Mouse (Mus musculus) lung, adult 10 weeks (tissue): ENCODE data around the gene Polr1c. TPM values are rescaled to one million over a fixed set of nuclear protein-coding genes. Genes with fewer than 3 reads are reported as not detected.

Experiments used
- polyA plus RNA-seq: library from polyadenylated mRNA; stranded (reverse); fragments of 350-450 nt; fragmentation: Illumina TruSeq; extraction: RNeasy Lipid Tissue Mini Kit (QIAGEN cat#74804); gene quantifications from one replicate; pipeline ENCODE4 v1.2.3, GENCODE M21; 2014; ENCODE audit warnings: low read depth, low replicate concordance; ENCODE audit not compliant: insufficient read depth

Polr1c gene
- 50.4 TPM for polyA plus RNA-seq

GRCm38 (mm10) chr17:46247512-46248188 lies at the start of gene Polr1c, which contains the start of gene Yipf3:
Polr1c (minus strand) TSS chr17:46248054.
Yipf3 (plus strand) TSS chr17:46248080.

DNA sequence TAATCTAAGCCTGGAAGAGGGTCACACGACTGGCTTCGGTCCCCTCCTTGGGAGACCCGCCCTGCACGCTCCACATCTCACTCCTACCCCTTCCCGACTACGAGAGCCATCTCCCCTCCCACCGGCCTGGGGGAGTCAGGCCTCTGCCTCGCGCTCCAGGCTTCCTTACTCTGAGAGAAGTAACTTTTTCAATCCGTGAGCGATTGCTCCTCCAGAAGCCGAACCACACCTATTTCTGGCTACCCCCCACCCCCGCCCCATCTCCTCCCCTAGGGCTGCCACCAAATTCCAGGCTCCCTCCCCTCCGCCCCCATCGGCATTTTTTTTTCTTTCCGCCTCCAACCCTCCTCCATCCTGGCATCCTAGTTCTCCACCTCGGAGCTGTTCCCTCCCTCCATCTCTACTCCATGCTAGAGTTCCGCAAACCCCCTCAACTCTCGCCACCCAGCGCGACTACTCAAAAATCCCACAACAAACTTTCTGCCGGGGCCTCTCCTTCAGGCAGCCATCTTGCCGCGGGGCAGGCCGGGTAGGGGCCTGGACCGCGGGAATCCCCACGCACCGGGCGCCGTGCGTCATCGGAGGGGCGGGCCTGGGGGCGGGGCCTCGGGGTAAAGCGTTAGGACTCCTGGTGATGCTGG lies 34.7 kb upstream of the Polr1c start, which contains the start of gene Tjap1:
Tjap1 (minus strand) TSS at position 544 of the 641 bp plus-strand sequence.

DNA sequence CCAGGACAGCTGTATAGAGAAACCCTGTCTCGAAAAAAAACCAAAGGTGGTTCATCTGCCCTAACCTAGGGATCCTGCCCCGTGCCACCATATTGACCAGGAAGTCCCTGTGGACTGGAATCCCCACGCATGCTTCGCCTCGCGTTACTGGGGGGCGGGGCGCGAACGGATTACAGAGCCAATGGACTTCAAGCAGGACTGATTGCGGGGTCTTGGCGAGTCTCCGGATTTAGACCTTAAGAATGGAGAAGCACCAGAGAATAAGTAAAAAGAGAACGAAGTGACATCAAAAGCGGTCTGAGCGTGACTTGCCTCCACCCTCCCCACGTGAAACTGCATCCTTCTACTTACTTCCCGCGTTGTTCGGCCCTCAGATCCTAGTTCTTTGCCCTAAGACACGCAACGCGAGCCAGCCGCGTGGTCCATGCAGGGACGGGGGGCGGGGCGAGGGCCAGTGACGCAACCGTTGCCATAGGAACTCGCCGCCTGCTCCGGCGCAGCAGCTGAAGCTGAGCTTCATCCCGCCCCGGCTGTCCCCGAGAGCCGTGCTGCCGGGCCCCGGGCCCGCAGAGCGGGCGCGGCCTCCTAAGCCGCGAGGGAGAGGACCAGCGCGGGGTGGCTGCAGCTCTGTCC lies 5.7 kb upstream of the Polr1c start, which contains the start of gene Lrrc73:
Lrrc73 (plus strand) TSS at position 80 of the 633 bp plus-strand sequence.

DNA sequence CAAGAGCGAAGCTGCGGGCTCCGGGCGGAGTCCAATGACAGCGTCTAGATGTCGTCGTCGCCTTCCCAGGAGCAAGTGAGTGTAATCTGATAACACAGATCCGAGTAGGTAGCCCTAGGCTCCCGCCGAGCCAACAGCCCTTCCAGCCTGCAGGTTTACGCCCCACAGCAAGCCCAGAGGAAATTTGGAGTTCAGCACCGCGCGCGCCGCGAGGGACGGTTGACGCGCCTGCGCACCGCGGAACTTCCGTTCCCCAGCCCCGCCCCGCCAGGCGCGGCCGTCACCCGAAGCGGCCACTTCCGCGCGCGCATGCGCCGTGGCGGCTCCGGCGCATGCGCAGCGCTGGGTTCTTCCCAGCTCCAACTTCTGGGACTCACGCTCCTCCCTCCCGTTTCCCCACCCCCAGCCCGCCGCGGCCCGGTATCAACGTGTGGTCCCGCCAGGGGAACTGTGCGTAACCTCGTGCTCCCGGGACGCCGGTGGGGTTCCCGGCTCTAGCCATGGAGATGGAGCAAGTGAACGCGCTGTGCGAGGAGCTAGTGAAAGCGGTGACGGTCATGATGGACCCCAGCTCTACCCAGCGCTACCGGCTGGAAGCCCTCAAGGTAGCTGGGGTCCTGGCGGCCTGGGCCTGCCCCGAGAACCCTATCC lies 45.3 kb downstream of the Polr1c start, which contains the start of the genes Polh and Xpo5:
Polh (minus strand) TSS at position 225 of the 651 bp plus-strand sequence.
Xpo5 (plus strand) TSS at position 362 of the 651 bp plus-strand sequence.

Other genes with a start within 250 kb of the Polr1c start
- 283 TPM for gene Vegfa, start 215.7 kb downstream of the Polr1c start, polyA plus RNA-seq
- gene Mrps18a, start 137.1 kb downstream of the Polr1c start, polyA plus RNA-seq = 70.9 TPM
- gene Rsph9, start 103.8 kb downstream of the Polr1c start, polyA plus RNA-seq = 26.4 TPM
- gene Mad2l1bp, start 94.5 kb downstream of the Polr1c start, polyA plus RNA-seq = 18.3 TPM
- 35.6 TPM for gene Gtpbp2, start 87.0 kb downstream of the Polr1c start, polyA plus RNA-seq
- 4.1 TPM for gene Polh, start 45.4 kb downstream of the Polr1c start, polyA plus RNA-seq
- 11.6 TPM for gene Xpo5, start 45.3 kb downstream of the Polr1c start, polyA plus RNA-seq
- 85.3 TPM for gene Yipf3, start within 50 bp of the Polr1c start, polyA plus RNA-seq
- 3.4 TPM for gene Lrrc73, start 5.5 kb upstream of the Polr1c start, polyA plus RNA-seq
- gene Tjap1, start 35.0 kb upstream of the Polr1c start, polyA plus RNA-seq = 10.1 TPM
- gene Dlk2, start 49.4 kb upstream of the Polr1c start, polyA plus RNA-seq = 0.30 TPM
- gene Abcc10, start 80.3 kb upstream of the Polr1c start, polyA plus RNA-seq = 2.1 TPM
- gene Zfp318, start 135.7 kb upstream of the Polr1c start, polyA plus RNA-seq = 2.9 TPM
- 1.1 TPM for gene Crip3, start 180.9 kb upstream of the Polr1c start, polyA plus RNA-seq
- gene Slc22a7, start 190.4 kb upstream of the Polr1c start, polyA plus RNA-seq = not detected
- not detected for gene Ttbk1, start 239.6 kb upstream of the Polr1c start, polyA plus RNA-seq
- 1.7 TPM for gene Dnph1, start 248.7 kb upstream of the Polr1c start, polyA plus RNA-seq